Mouse (Mus musculus) brain, embryonic 14.5 days (tissue): ENCODE data around the gene Cep112.

ENCODE experiments used
- CTCF ChIP-seq: fragments of 200-500 bp; IDR thresholded peaks from 2 replicates; pipeline ENCODE4 v1.5.1; 2012; ENCODE audit warnings: inconsistent platforms, mild to moderate bottlenecking, moderate library complexity, borderline replicate concordance; ENCODE audit not compliant: insufficient read depth, insufficient read length; ENCODE audit errors: extremely low read depth
- POLR2A ChIP-seq: fragments of 200-500 bp; IDR thresholded peaks from 2 replicates; pipeline ENCODE4 v1.6.1; 2012; ENCODE audit warnings: mild to moderate bottlenecking, inconsistent platforms, borderline replicate concordance; ENCODE audit not compliant: poor library complexity, insufficient read depth, insufficient read length, severe bottlenecking; ENCODE audit errors: extremely low read depth

DNA sequence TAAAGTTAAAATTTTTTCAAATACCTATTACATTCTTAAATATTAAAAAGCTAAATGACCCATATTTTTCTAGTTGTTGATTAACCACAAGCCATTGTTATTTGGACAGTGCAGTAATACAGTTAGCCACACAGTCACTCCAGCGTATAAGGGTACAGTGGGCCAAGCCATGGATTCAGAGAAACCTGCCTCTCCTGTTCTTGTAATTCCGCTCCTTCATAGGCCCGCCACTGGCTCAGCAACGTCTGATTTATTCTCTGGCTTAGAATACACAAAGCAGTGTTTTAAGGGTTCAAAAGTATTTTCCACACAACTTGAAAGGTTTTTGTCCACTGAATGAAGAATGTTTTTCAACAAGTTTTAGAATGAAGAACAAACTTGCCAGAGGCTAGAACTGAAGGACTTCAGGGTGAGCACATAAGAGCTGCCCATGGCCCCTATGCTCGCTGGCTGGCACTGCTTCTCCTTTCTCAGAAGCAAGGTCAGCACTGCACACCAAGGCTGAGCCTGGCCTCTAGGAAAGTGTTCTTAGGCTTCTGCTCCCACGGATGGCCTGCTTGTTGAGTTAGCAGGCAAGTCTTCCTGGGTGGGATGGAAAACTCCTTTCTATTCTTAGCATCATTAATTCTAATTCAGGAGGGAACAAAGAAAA, 349.2 kb downstream of the Cep112 start:
- TF ChIP-seq CTCF, result no peak
- TF ChIP-seq POLR2A, result no peak
